Mouse (Mus musculus): ENCODE measurements around the gene Gdpgp1. TPM values are rescaled to one million over a fixed set of nuclear protein-coding genes. Genes with fewer than 3 reads are reported as not detected.

The Gdpgp1 gene
- polyA plus RNA-seq, 1 experiment: 0.91 TPM

GRCm38 (mm10) chr7:80192226-80193061, 40.2 kb upstream of the Gdpgp1 start:
- H3K4me3 ChIP-seq: peak overlapping the region; percentile 13
- H3K27me3 ChIP-seq (ENCODE audit: control insufficient read depth, insufficient read depth, insufficient read length): no peaks in the 10 kb centered on the region
- no peak overlapping the region for H3ac ChIP-seq (ENCODE audit: control insufficient read depth, insufficient read length)
- H3K4me2 ChIP-seq (ENCODE audit: low read depth): peak overlapping the region; percentile 78
- no peaks in the 10 kb centered on the region for H3K36me3 ChIP-seq (ENCODE audit: control insufficient read depth, insufficient read depth)
- TF ChIP-seq MYOG (IDR thresholded peaks at IDR 0.05; ENCODE audit: control insufficient read depth in 1 of 3, insufficient read depth in 1 of 3, insufficient read length in 2 of 3, low read depth in 2 of 3) (peak in 2 of 3 experiments; percentile 19 to 58), POLR2A (IDR thresholded peaks at IDR 0.05; ENCODE audit: insufficient read length, low read depth) (peak; percentile 24), TCF3 (IDR thresholded peaks at IDR 0.05; ENCODE audit: insufficient read length, low read depth) (no peak), MYOD1 (IDR thresholded peaks at IDR 0.05; ENCODE audit: control insufficient read depth in 1 of 3, insufficient read length in 2 of 3, low read depth in 2 of 3) (peak in 2 of 3 experiments; percentile 1 to 33), POLR2AphosphoS2 (IDR thresholded peaks at IDR 0.05; ENCODE audit: insufficient read length, low read depth) (no peak)
- H3K79me2 ChIP-seq (ENCODE audit: control insufficient read depth, insufficient read depth): peaks cover 53% of the 10 kb centered on the region

GRCm38 (mm10) chr7:80193941-80194739, 38.5 kb upstream of the Gdpgp1 start:
- no peaks in the 10 kb centered on the region for H3K36me3 ChIP-seq (ENCODE audit: control insufficient read depth, insufficient read depth)
- no peaks in the 10 kb centered on the region for H3K27me3 ChIP-seq (ENCODE audit: control insufficient read depth, insufficient read depth, insufficient read length)
- no peak overlapping the region for H3K4me2 ChIP-seq (ENCODE audit: low read depth)
- H3K79me2 ChIP-seq (ENCODE audit: control insufficient read depth, insufficient read depth): peaks cover 46% of the 10 kb centered on the region
- TF ChIP-seq SRF (IDR thresholded peaks at IDR 0.05; ENCODE audit: control insufficient read depth, insufficient read length, low read depth): no peak
- TF ChIP-seq TCF12 (IDR thresholded peaks at IDR 0.05; ENCODE audit: insufficient read depth, poor library complexity, severe bottlenecking): no peak
- TF ChIP-seq MYOD1 (IDR thresholded peaks at IDR 0.05; ENCODE audit: control insufficient read depth in 1 of 3, insufficient read length in 2 of 3, low read depth in 2 of 3): no peak
- TF ChIP-seq POLR2AphosphoS2 (IDR thresholded peaks at IDR 0.05; ENCODE audit: insufficient read length, low read depth): no peak
- no peak for TF ChIP-seq USF1 (IDR thresholded peaks at IDR 0.05; ENCODE audit: low read depth)
- TF ChIP-seq MAX (IDR thresholded peaks at IDR 0.05; ENCODE audit: low read depth): no peak
- TF ChIP-seq REST (IDR thresholded peaks at IDR 0.05; ENCODE audit: insufficient read depth, insufficient read length): no peak
- TF ChIP-seq E2F4 (IDR thresholded peaks at IDR 0.05; ENCODE audit: insufficient read depth): no peak
- no peak for TF ChIP-seq TCF3 (IDR thresholded peaks at IDR 0.05; ENCODE audit: insufficient read length, low read depth)
- TF ChIP-seq POLR2A (IDR thresholded peaks at IDR 0.05; ENCODE audit: insufficient read length, low read depth): no peak
- TF ChIP-seq MYOG (IDR thresholded peaks at IDR 0.05; ENCODE audit: control insufficient read depth in 1 of 3, insufficient read depth in 1 of 3, insufficient read length in 2 of 3, low read depth in 2 of 3): no peak
- no peak for TF ChIP-seq CEBPB (IDR thresholded peaks at IDR 0.05; ENCODE audit: insufficient read depth, poor library complexity, severe bottlenecking)
- no peak overlapping the region for H3K4me3 ChIP-seq
- no peak overlapping the region for H3ac ChIP-seq (ENCODE audit: control insufficient read depth, insufficient read length)

- no peak overlapping the region for H3K4me3 ChIP-seq
- H3K36me3 ChIP-seq (ENCODE audit: control insufficient read depth, insufficient read depth): no peaks in the 10 kb centered on the region
- TF ChIP-seq SRF (IDR thresholded peaks at IDR 0.05; ENCODE audit: control insufficient read depth, insufficient read length, low read depth) (no peak), TCF12 (IDR thresholded peaks at IDR 0.05; ENCODE audit: insufficient read depth, poor library complexity, severe bottlenecking) (no peak), E2F4 (IDR thresholded peaks at IDR 0.05; ENCODE audit: insufficient read depth) (no peak), MAX (IDR thresholded peaks at IDR 0.05; ENCODE audit: low read depth) (no peak), CEBPB (IDR thresholded peaks at IDR 0.05; ENCODE audit: insufficient read depth, poor library complexity, severe bottlenecking) (no peak), MYOD1 (IDR thresholded peaks at IDR 0.05; ENCODE audit: control insufficient read depth in 1 of 3, insufficient read length in 2 of 3, low read depth in 2 of 3) (no peak), REST (IDR thresholded peaks at IDR 0.05; ENCODE audit: insufficient read depth, insufficient read length) (no peak), MYOG (IDR thresholded peaks at IDR 0.05; ENCODE audit: control insufficient read depth in 1 of 3, insufficient read depth in 1 of 3, insufficient read length in 2 of 3, low read depth in 2 of 3) (no peak), USF1 (IDR thresholded peaks at IDR 0.05; ENCODE audit: low read depth) (no peak), POLR2AphosphoS2 (IDR thresholded peaks at IDR 0.05; ENCODE audit: insufficient read length, low read depth) (no peak)
- peaks cover 46% of the 10 kb centered on the region for H3K79me2 ChIP-seq (ENCODE audit: control insufficient read depth, insufficient read depth)
- H3ac ChIP-seq (ENCODE audit: control insufficient read depth, insufficient read length): no peak overlapping the region
- H3K4me2 ChIP-seq (ENCODE audit: low read depth): no peak overlapping the region
- H3K27me3 ChIP-seq (ENCODE audit: control insufficient read depth, insufficient read depth, insufficient read length): no peaks in the 10 kb centered on the region
Measured at GRCm38 (mm10) chr7:80195146-80195545, 37.5 kb upstream of the Gdpgp1 start.

- Histone ChIP-seq H3K27me3 (ENCODE audit: control insufficient read depth, insufficient read depth, insufficient read length) (no peaks in the 10 kb centered on the region), H3K36me3 (ENCODE audit: control insufficient read depth, insufficient read depth) (no peaks in the 10 kb centered on the region), H3K4me2 (ENCODE audit: low read depth) (no peak overlapping the region), H3K4me3 (no peak overlapping the region), H3ac (ENCODE audit: control insufficient read depth, insufficient read length) (no peak overlapping the region), H3K79me2 (ENCODE audit: control insufficient read depth, insufficient read depth) (peaks cover 46% of the 10 kb centered on the region)
- TF ChIP-seq MYOG (IDR thresholded peaks at IDR 0.05; ENCODE audit: control insufficient read depth in 1 of 3, insufficient read depth in 1 of 3, insufficient read length in 2 of 3, low read depth in 2 of 3) (no peak), REST (IDR thresholded peaks at IDR 0.05; ENCODE audit: insufficient read depth, insufficient read length) (no peak), MAX (IDR thresholded peaks at IDR 0.05; ENCODE audit: low read depth) (no peak), TCF3 (IDR thresholded peaks at IDR 0.05; ENCODE audit: insufficient read length, low read depth) (no peak), POLR2A (IDR thresholded peaks at IDR 0.05; ENCODE audit: insufficient read length, low read depth) (no peak), MYOD1 (IDR thresholded peaks at IDR 0.05; ENCODE audit: control insufficient read depth in 1 of 3, insufficient read length in 2 of 3, low read depth in 2 of 3) (no peak), SRF (IDR thresholded peaks at IDR 0.05; ENCODE audit: control insufficient read depth, insufficient read length, low read depth) (no peak), POLR2AphosphoS2 (IDR thresholded peaks at IDR 0.05; ENCODE audit: insufficient read length, low read depth) (no peak), CEBPB (IDR thresholded peaks at IDR 0.05; ENCODE audit: insufficient read depth, poor library complexity, severe bottlenecking) (no peak), TCF12 (IDR thresholded peaks at IDR 0.05; ENCODE audit: insufficient read depth, poor library complexity, severe bottlenecking) (no peak), USF1 (IDR thresholded peaks at IDR 0.05; ENCODE audit: low read depth) (no peak), E2F4 (IDR thresholded peaks at IDR 0.05; ENCODE audit: insufficient read depth) (no peak)
Measured at GRCm38 (mm10) chr7:80195576-80196263, 36.9 kb upstream of the Gdpgp1 start.
